Mouse (Mus musculus) midbrain, postnatal 0 days (tissue): ENCODE results near the gene Adamts16. TPM values are rescaled to one million over a fixed set of nuclear protein-coding genes. Genes with fewer than 3 reads are reported as not detected.

Experiments
- ATAC-seq: fragments of 200-750 bp; cut with Nextera tagmentation; 2 replicates; pipeline ENCODE4 v1.8.0; 2017; ENCODE audit warnings: moderate number of reproducible peaks, mild to moderate bottlenecking, moderate TSS enrichment, moderate library complexity; ENCODE audit not compliant: low FRiP score
- DNase-seq: peaks from one replicate; pipeline ENCODE4 v3.0.0-alpha.2; 2015; ENCODE audit warnings: low spot score
- H3K27ac ChIP-seq: fragments of 300-500 bp; sonication (generic); 2 replicates; pipeline ENCODE4 v1.5.1; 2014; ENCODE audit warnings: low read depth, mild to moderate bottlenecking, low read length, mixed read lengths
- H3K27me3 ChIP-seq: fragments of 300-500 bp; sonication (generic); 2 replicates; pipeline ENCODE4 v1.6.1; 2014; ENCODE audit warnings: low read length, control low read depth, mixed read lengths; ENCODE audit not compliant: insufficient read depth
- H3K36me3 ChIP-seq: fragments of 300-500 bp; sonication (generic); 2 replicates; pipeline ENCODE4 v1.6.1; 2014; ENCODE audit warnings: low read length, control low read depth, mixed read lengths; ENCODE audit not compliant: insufficient read depth
- H3K4me1 ChIP-seq: fragments of 300-500 bp; sonication (generic); 2 replicates; pipeline ENCODE4 v1.6.1; 2014; ENCODE audit warnings: mild to moderate bottlenecking, control low read depth, antibody characterized with exemption, low read length, mixed read lengths; ENCODE audit not compliant: insufficient read depth
- H3K4me2 ChIP-seq: fragments of 300-500 bp; sonication (generic); 2 replicates; pipeline ENCODE4 v1.6.1; 2014; ENCODE audit warnings: low read depth, mild to moderate bottlenecking, low read length, mixed read lengths; ENCODE audit not compliant: poor library complexity, severe bottlenecking
- H3K4me3 ChIP-seq: fragments of 300-500 bp; sonication (generic); 2 replicates; pipeline ENCODE4 v1.5.1; 2014; ENCODE audit warnings: low read depth, mild to moderate bottlenecking, low read length, moderate library complexity
- H3K9ac ChIP-seq: fragments of 300-500 bp; sonication (generic); replicated peaks from 2 replicates; pipeline ENCODE4 v1.6.1; 2014; ENCODE audit warnings: mild to moderate bottlenecking, low read length, moderate library complexity, mixed read lengths; ENCODE audit not compliant: poor library complexity, severe bottlenecking
- H3K9me3 ChIP-seq: fragments of 300-500 bp; sonication (generic); 2 replicates; pipeline ENCODE4 v1.6.1; 2016; ENCODE audit warnings: low read length, control low read depth
- CTCF ChIP-seq: IDR thresholded peaks from 2 replicates; pipeline ENCODE4 v1.5.1; 2016; ENCODE audit warnings: antibody characterized with exemption, mild to moderate bottlenecking
- WGBS: fragments of 180-500 bp; shearing (Covaris S2); extraction: QIAGEN DNeasy Blood & Tissue Kit; methylation state at CpG from one replicate; pipeline ENCODE4 v1.1.7; 2014; 5-methylcytosine and 5-hydroxymethylcytosine counted together
- polyA plus RNA-seq: library from polyadenylated mRNA; unstranded; fragments of >200 nt; fragmentation: Nextera tagmentation; extraction: Ambion mirVana; gene quantifications from 2 replicates; pipeline ENCODE4 v1.2.1, GENCODE M21; 2015
- total RNA-seq: library from RNA; depleted of rRNA; stranded (reverse); fragments of >200 nt; gene quantifications from 2 replicates; pipeline ENCODE4 v1.2.3, GENCODE M21; 2014

Gene Adamts16
- total and polyA plus RNA-seq, 2 experiments from 2014 or later, result 2.2 to 4.8 TPM

DNA sequence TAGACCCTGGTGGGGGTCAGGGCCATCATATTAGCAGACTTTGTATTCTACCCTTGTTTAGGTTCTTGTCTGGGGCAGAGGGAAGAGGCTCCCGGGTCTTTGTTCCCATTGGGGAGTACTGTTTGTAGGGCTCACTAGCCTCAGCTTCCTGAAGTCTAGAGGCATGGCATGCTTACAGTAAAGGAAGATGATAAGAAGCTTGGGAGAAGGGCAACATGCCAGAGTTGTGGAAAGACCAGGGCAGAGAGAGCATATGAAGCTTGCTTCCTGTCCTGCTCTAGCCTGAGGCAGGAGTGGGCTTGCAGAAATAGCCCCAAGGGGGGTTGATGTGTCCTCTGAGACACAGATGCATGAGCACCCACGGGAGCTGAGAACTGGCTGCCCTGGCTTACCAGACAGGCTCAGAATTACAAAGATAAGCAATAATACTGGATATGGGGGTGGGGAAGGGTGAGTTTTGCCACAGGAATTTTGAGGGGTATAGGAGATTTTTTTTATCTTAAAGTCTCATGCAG lies 117.4 kb downstream of the Adamts16 start:
- 64% methylated on average over 2 of the region's 2 CpGs for WGBS
- TF ChIP-seq CTCF, result no peak
- H3K27me3 ChIP-seq, result no peaks in the 10 kb centered on the region
- H3K27ac ChIP-seq, result no peak overlapping the region
- no peaks in the 10 kb centered on the region for H3K36me3 ChIP-seq
- no peak for ATAC-seq
- H3K9me3 ChIP-seq, result no peaks in the 10 kb centered on the region
- H3K9ac ChIP-seq, result no peak overlapping the region
- H3K4me3 ChIP-seq, result no peak overlapping the region
- DNase-seq, result no peak
- no peak overlapping the region for H3K4me2 ChIP-seq
- H3K4me1 ChIP-seq, result no peaks in the 10 kb centered on the region

DNA sequence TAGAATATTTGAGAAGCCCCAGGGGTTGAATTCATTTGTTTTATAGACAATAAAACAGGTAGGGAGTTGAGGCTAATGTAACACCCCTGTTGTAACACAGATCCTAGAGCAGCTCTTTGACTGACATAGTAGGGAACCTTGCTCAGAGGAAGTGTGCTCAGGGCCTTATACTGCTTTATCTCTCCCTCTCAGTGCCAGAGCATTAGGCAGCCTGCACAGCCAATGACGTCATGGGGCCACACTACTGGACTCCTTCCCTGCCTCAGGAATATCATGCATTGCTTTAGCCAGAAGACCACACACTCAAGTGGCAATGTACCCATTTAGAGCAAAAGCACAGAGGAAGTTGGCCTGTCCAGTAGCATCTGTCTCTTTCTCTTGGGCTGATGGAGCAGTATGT lies 121.6 kb downstream of the Adamts16 start:
- no peak overlapping the region for H3K4me2 ChIP-seq
- no peaks in the 10 kb centered on the region for H3K9me3 ChIP-seq
- no peaks in the 10 kb centered on the region for H3K4me1 ChIP-seq
- H3K4me3 ChIP-seq, result no peak overlapping the region
- H3K27ac ChIP-seq, result no peak overlapping the region
- H3K36me3 ChIP-seq, result no peaks in the 10 kb centered on the region
- no peak overlapping the region for H3K9ac ChIP-seq
- ATAC-seq (no peak), DNase-seq (no peak)
- TF ChIP-seq CTCF, result no peak
- no peaks in the 10 kb centered on the region for H3K27me3 ChIP-seq
- WGBS, result 63% methylated on average over 1 of the region's 1 CpGs

DNA sequence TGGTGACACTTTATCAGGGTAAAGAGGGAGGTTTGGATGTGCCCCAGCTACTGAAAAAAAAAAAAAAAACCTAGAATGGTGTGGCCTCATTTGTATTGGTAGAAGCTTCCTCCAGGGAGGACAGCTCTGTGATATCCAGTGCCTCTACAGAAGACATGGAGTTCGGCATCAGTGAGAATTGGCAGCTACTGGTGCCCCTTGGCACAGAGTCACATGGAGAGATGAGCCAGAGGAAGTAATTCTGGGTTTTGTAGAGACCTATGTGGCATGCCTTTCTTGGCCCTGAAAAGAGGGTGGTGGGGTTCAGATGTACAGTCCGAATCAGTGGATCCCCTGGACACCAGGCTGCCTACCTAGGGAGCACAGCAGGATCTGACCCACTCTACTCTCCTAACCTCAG lies 122.8 kb downstream of the Adamts16 start:
- WGBS, result 72% methylated on average over 2 of the region's 2 CpGs
- peak; percentile 35 for DNase-seq
- H3K9ac ChIP-seq, result no peak overlapping the region
- no peak for TF ChIP-seq CTCF
- H3K4me2 ChIP-seq, result no peak overlapping the region
- H3K4me1 ChIP-seq, result no peaks in the 10 kb centered on the region
- no peaks in the 10 kb centered on the region for H3K9me3 ChIP-seq
- H3K36me3 ChIP-seq, result no peaks in the 10 kb centered on the region
- no peaks in the 10 kb centered on the region for H3K27me3 ChIP-seq
- no peak overlapping the region for H3K4me3 ChIP-seq
- H3K27ac ChIP-seq, result no peak overlapping the region
- ATAC-seq, result no peak

DNA sequence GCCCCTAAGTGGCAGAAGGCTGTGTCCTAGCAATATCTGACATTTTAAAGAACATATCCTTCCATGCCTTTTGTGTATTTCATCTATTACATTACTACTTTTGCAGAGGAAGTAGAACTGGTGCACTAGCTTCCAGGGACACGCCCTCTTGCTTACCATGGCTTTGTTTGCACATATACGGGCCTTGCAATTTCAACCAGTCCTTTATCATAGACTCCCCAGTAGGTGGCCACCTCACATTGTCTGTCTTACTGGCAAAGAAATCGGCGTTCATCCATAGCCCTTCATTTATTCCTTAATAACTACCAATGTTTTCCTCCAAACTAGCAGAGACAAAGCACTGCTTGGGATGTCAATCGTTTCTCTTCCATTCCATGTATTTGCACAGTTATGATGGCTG lies 125.6 kb downstream of the Adamts16 start:
- TF ChIP-seq CTCF, result peak; percentile 38
- DNase-seq, result no peak
- Histone ChIP-seq H3K4me3 (no peak overlapping the region), H3K4me2 (no peak overlapping the region), H3K27me3 (no peaks in the 10 kb centered on the region), H3K9me3 (no peaks in the 10 kb centered on the region), H3K4me1 (no peaks in the 10 kb centered on the region), H3K9ac (no peak overlapping the region), H3K36me3 (no peaks in the 10 kb centered on the region), H3K27ac (no peak overlapping the region)
- no peak for ATAC-seq
- WGBS, result 73% methylated on average over 5 of the region's 5 CpGs

DNA sequence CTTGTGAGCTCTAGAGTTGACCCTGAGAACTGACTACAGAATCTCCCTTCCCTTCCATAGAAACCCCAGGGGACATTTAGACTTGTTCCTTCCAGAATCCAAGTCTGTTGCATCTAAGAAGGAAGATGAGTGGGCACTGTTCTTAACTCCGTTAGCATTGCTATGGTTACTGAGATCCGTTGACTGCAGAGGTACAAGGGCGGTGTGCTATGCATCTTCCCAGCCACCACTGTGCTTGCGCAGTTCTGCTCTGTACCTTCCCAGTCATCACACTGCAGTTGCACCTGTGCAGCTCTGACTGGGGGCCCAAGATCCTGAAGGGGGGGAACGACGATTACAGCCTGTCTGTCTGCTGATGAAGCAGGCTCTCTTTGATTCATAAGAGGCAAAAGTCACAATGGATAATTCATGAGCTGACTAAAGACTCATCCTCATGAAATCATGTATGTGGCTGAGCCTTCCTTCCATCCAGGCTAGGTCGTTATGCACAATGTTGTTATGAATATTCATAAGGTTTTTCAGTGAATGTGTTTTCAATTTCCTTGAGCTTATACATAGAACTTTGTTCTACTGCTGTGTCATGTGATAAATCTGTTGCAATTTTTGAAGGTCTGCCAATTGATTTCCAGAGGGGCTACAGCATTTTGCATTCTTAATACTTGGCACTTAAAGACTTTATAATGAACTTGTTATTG lies 127.4 kb downstream of the Adamts16 start:
- Histone ChIP-seq H3K27me3 (no peaks in the 10 kb centered on the region), H3K27ac (no peak overlapping the region), H3K4me1 (no peaks in the 10 kb centered on the region), H3K36me3 (no peaks in the 10 kb centered on the region), H3K4me3 (no peak overlapping the region), H3K4me2 (no peak overlapping the region), H3K9me3 (no peaks in the 10 kb centered on the region), H3K9ac (no peak overlapping the region)
- peak; percentile 47; the same call in 1 of the 2 replicates for ATAC-seq
- DNase-seq, result peak; percentile 35
- WGBS, result 56% methylated on average over 7 of the region's 7 CpGs
- no peak for TF ChIP-seq CTCF

DNA sequence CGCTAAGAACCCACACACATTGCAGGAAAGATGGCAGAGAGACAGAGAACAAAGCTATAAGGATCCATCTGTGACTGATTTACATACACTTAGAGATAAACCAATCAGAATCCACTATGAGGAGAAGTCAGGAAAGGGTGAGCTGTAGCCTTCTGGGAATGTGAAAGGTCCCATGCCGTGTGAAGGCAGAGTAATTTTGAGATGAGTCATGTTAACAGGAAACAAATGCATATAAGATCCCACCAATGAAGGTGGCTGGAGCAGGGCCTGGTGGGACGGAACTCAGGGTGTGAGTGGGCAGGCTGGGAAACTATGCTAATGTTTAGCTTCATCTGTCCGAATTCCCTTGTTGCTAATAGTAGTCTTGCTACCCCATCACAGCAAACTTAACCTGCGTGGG lies 128.3 kb downstream of the Adamts16 start:
- H3K4me2 ChIP-seq, result no peak overlapping the region
- no peak for DNase-seq
- WGBS, result 82% methylated on average over 5 of the region's 5 CpGs
- no peak overlapping the region for H3K27ac ChIP-seq
- H3K9ac ChIP-seq, result no peak overlapping the region
- no peaks in the 10 kb centered on the region for H3K36me3 ChIP-seq
- no peak for TF ChIP-seq CTCF
- H3K9me3 ChIP-seq, result no peaks in the 10 kb centered on the region
- ATAC-seq, result no peak
- no peaks in the 10 kb centered on the region for H3K4me1 ChIP-seq
- H3K27me3 ChIP-seq, result no peaks in the 10 kb centered on the region
- no peak overlapping the region for H3K4me3 ChIP-seq
